Mouse (Mus musculus): ENCODE measurements around the gene Grtp1.
A peak's percentile ranks its signal among the peaks of the same experiment; 100 is the strongest.

Gene Grtp1

GRCm38 (mm10) chr8:13174811-13175210 lies 25.6 kb downstream of the Grtp1 start:
- DNase-seq (ENCODE audit: low read depth, low spot score): no peak

- no peak for DNase-seq (ENCODE audit: low read depth, low spot score)
Observed at GRCm38 (mm10) chr8:13174305-13174704, 26.1 kb downstream of the Grtp1 start.

- no peak for DNase-seq (ENCODE audit: low read depth, low spot score)
Observed at GRCm38 (mm10) chr8:13170510-13170909, 29.9 kb downstream of the Grtp1 start.

- no peak for DNase-seq (ENCODE audit: low read depth, low spot score)
Observed at GRCm38 (mm10) chr8:13164361-13164760, 36.1 kb downstream of the Grtp1 start.

- no peak for DNase-seq (ENCODE audit: low read depth, low spot score)
Observed at GRCm38 (mm10) chr8:13163563-13163962, 36.9 kb downstream of the Grtp1 start.

GRCm38 (mm10) chr8:13162098-13162497 lies 38.3 kb downstream of the Grtp1 start:
- no peak for DNase-seq (ENCODE audit: low read depth, low spot score)

GRCm38 (mm10) chr8:13160691-13161090 lies 39.7 kb downstream of the Grtp1 start:
- DNase-seq (ENCODE audit: low read depth, low spot score): no peak

GRCm38 (mm10) chr8:13159377-13159881 lies 41.0 kb downstream of the Grtp1 start:
- peak; percentile 46 for DNase-seq (ENCODE audit: low read depth, low spot score)

- DNase-seq (ENCODE audit: low read depth, low spot score): peak; percentile 98
Observed at GRCm38 (mm10) chr8:13158718-13159376, 41.6 kb downstream of the Grtp1 start, which contains the start of gene Lamp1. Gene Lamp1 (plus strand): TSS chr8:13159161.

- no peak for DNase-seq (ENCODE audit: low read depth, low spot score)
Observed at GRCm38 (mm10) chr8:13156327-13157097, 43.9 kb downstream of the Grtp1 start.

- no peak for DNase-seq (ENCODE audit: low read depth, low spot score)
Observed at GRCm38 (mm10) chr8:13155358-13155757, 45.1 kb downstream of the Grtp1 start.

- DNase-seq (ENCODE audit: low read depth, low spot score): no peak
Observed at GRCm38 (mm10) chr8:13154099-13154498, 46.3 kb downstream of the Grtp1 start.

- no peak for DNase-seq (ENCODE audit: low read depth, low spot score)
Observed at GRCm38 (mm10) chr8:13150929-13151328, 49.5 kb downstream of the Grtp1 start.

GRCm38 (mm10) chr8:13149866-13150265 lies 50.6 kb downstream of the Grtp1 start:
- no peak for DNase-seq (ENCODE audit: low read depth, low spot score)

- peak; percentile 29 for DNase-seq (ENCODE audit: low read depth, low spot score)
Observed at GRCm38 (mm10) chr8:13149287-13149686, 51.1 kb downstream of the Grtp1 start.

GRCm38 (mm10) chr8:13148476-13148875 lies 51.9 kb downstream of the Grtp1 start:
- peak; percentile 51 for DNase-seq (ENCODE audit: low read depth, low spot score)

- DNase-seq (ENCODE audit: low read depth, low spot score): no peak
Observed at GRCm38 (mm10) chr8:13141681-13142080, 58.7 kb downstream of the Grtp1 start.

- no peak for DNase-seq (ENCODE audit: low read depth, low spot score)
Observed at GRCm38 (mm10) chr8:13139641-13140182, 60.7 kb downstream of the Grtp1 start.

GRCm38 (mm10) chr8:13132220-13132619 lies 68.2 kb downstream of the Grtp1 start:
- peak; percentile 88 for DNase-seq (ENCODE audit: low read depth, low spot score)

- DNase-seq (ENCODE audit: low read depth, low spot score): no peak
Observed at GRCm38 (mm10) chr8:13124897-13125296, 75.5 kb downstream of the Grtp1 start.

GRCm38 (mm10) chr8:13122887-13123421 lies 77.5 kb downstream of the Grtp1 start:
- no peak for DNase-seq (ENCODE audit: low read depth, low spot score)

Measured in 3T3-L1 (cell line).